Mouse (Mus musculus) thymus, adult 2 months (tissue): ENCODE measurements around the gene Rapgef3.

Experiments used
- CTCF ChIP-seq: fragments of 200-500 bp; IDR thresholded peaks from 2 replicates; pipeline ENCODE4 v1.5.1; 2012; ENCODE audit warnings: mild to moderate bottlenecking, control low read depth, low read length, moderate library complexity, borderline replicate concordance; ENCODE audit not compliant: control insufficient read depth, poor library complexity, insufficient read depth; ENCODE audit errors: extremely low read depth
- POLR2A ChIP-seq: fragments of 200-500 bp; IDR thresholded peaks from 2 replicates; pipeline ENCODE4 v1.6.1; 2012; ENCODE audit warnings: mild to moderate bottlenecking, low read length, control low read depth, moderate library complexity; ENCODE audit not compliant: control insufficient read depth, poor library complexity, insufficient read depth; ENCODE audit errors: extremely low read depth

DNA sequence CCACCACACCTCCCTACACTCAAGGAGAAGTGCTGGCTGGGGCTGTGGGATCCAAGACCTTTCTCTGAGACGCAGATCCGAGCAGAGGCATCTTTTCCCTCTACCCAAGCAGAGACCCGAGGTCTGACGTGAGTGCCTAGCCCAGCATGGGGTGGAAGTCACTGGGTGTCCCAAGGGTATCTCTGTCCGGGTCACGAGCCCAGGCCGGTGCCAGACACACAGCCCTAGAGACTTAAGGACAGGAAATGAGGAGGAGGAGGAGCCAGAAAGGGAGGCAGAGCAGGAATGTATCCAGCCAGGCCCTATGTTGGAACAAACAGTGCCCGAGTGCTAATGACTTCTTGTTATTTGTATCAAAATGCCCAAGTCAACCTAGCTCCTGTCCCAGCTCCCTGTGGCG lies 5.0 kb downstream of the Rapgef3 start:
- TF ChIP-seq POLR2A: no peak
- no peak for TF ChIP-seq CTCF
